Mouse (Mus musculus) stomach, postnatal 0 days (tissue): ENCODE measurements at regions not wholly inside any gene's neighbourhood (a gene's known extent, or its start where the extent isn't known, plus 50 kb on each side); places are given as distances from the start of the nearest gene placed in this dataset.

Source experiments
- CTCF ChIP-seq: IDR thresholded peaks from 2 replicates; pipeline ENCODE4 v1.5.1; 2016; ENCODE audit warnings: antibody characterized with exemption, low read depth, mild to moderate bottlenecking, moderate library complexity
- EP300 ChIP-seq: optimal IDR thresholded peaks from 2 replicates; pipeline ENCODE3; 2016; ENCODE audit warnings: antibody characterized with exemption

GRCm38 (mm10) chr12:94070940-94071505 lies 1621.0 kb upstream of the Flrt2 start:
- TF ChIP-seq CTCF = no peak
- TF ChIP-seq EP300 = no peak
